Mouse (Mus musculus) embryonic stem cell, embryonic (primary cell): ENCODE measurements around the gene Nsun4.

Experiments used
- CTCF ChIA-PET, 4 experiments: fragments of 300-600 bp in 2 of 4; fragments of 350-600 bp in 2 of 4; sonication (Branson Sonifier 250); formaldehyde crosslinking; loops; one replicate each; lab custom pipeline; 2022; ENCODE audit warnings: inconsistent platforms in 2 of 4; lab: Charles Lee
- POLR2A ChIA-PET, 4 experiments: fragments of 300-600 bp in 2 of 4; fragments of 350-600 bp in 2 of 4; sonication (Branson Sonifier 250); formaldehyde crosslinking; loops; one replicate each; lab custom pipeline; 2022; ENCODE audit warnings: antibody characterized with exemption in 4 of 4, inconsistent platforms in 1 of 4; lab: Charles Lee

The Nsun4 gene

GRCm38 (mm10) chr4:116053399-116053961 is at the start of gene Nsun4:
Nsun4 (minus strand) TSS chr4:116053876.
- POLR2A ChIA-PET = interaction anchor here (0.6 to 3.7 kb wide), 115 partner anchors 9 to 1136 kb away, joined by 3 to 73 read pairs (median 5); partner anchors contain the start of genes Faah (in 4 of the 4), Lrrc41 (in 4 of the 4), Mob3c (in 4 of the 4) and Uqcrh (in 4 of the 4)
- CTCF ChIA-PET = interaction anchor here (0.5 to 2.1 kb wide), 19 partner anchors 10 to 361 kb away, joined by 3 to 11 read pairs (median 4); partner anchors contain the start of genes Lrrc41 (in 2 of the 4), Uqcrh (in 2 of the 4), 1700042G07Rik (in 1 of the 4) and Dmbx1 (in 1 of the 4)

GRCm38 (mm10) chr4:116100959-116101358 is 47.3 kb upstream of the Nsun4 start:
- ChIA-PET POLR2A (interaction anchor here in 3 of 4 experiments (0.8 to 3.6 kb wide), 11 partner anchors 9 to 49 kb away, joined by 3 to 14 read pairs (median 4); partner anchors contain the start of genes Lrrc41 (in 3 of the 3), Uqcrh (in 3 of the 3), Nsun4 (in 1 of the 3) and Pomgnt1 (in 1 of the 3)), CTCF (no interaction called here)

- ChIA-PET CTCF (interaction anchor here in 1 of 4 experiments (0.5 kb wide), 1 partner anchor 80 kb away, joined by 3 read pairs; no protein-coding TSS in a partner anchor), POLR2A (interaction anchor here in 2 of 4 experiments (1.7 to 3.3 kb wide), 3 partner anchors 8 to 22 kb away, joined by 4 to 20 read pairs (median 8); partner anchors contain the start of genes Lrrc41 (in 1 of the 2) and Uqcrh (in 1 of the 2))
These were observed 43.5 kb upstream of the Nsun4 start for GRCm38 (mm10) chr4:116097211-116097610.

GRCm38 (mm10) chr4:116096291-116096690 is 42.6 kb upstream of the Nsun4 start:
- CTCF ChIA-PET = no interaction called here
- POLR2A ChIA-PET = interaction anchor here in 2 of 4 experiments (0.5 to 1.9 kb wide), 4 partner anchors 7 to 22 kb away, joined by 3 to 4 read pairs (median 4); partner anchors contain the start of genes Lrrc41 (in 1 of the 2) and Uqcrh (in 1 of the 2)

- ChIA-PET CTCF (interaction anchor here in 2 of 4 experiments (0.6 to 1.3 kb wide), 4 partner anchors 14 to 541 kb away, joined by 3 read pairs; partner anchors contain the start of genes Lrrc41 (in 1 of the 2) and Uqcrh (in 1 of the 2)), POLR2A (interaction anchor here in 3 of 4 experiments (0.5 to 10.8 kb wide), 28 partner anchors 9 to 588 kb away, joined by 3 to 79 read pairs (median 6); partner anchors contain the start of genes Lrrc41 (in 3 of the 3), Nsun4 (in 3 of the 3), Uqcrh (in 3 of the 3) and Pomgnt1 (in 2 of the 3))
These were observed 35.0 kb upstream of the Nsun4 start for GRCm38 (mm10) chr4:116088510-116089249.

GRCm38 (mm10) chr4:116077240-116078095 is 23.8 kb upstream of the Nsun4 start:
- POLR2A ChIA-PET = interaction anchor here in 2 of 4 experiments (0.6 to 5.5 kb wide), 6 partner anchors 11 to 1509 kb away, joined by 3 to 72 read pairs (median 8); partner anchors contain the start of gene Nsun4 (in 2 of the 2)
- CTCF ChIA-PET = interaction anchor here in 1 of 4 experiments (0.9 kb wide), 1 partner anchor 93 kb away, joined by 10 read pairs; no protein-coding TSS in a partner anchor

GRCm38 (mm10) chr4:116076369-116077231 is 22.9 kb upstream of the Nsun4 start:
- POLR2A ChIA-PET = interaction anchor here (0.8 to 5.5 kb wide), 25 partner anchors 8 to 609 kb away, joined by 3 to 79 read pairs (median 10); partner anchors contain the start of genes Nsun4 (in 3 of the 4), Pik3r3 (in 2 of the 4), Pomgnt1 (in 2 of the 4) and Rad54l (in 2 of the 4)
- CTCF ChIA-PET = interaction anchor here in 1 of 4 experiments (3.0 kb wide), 1 partner anchor 23 kb away, joined by 11 read pairs; the partner anchor contains the start of gene Nsun4

- CTCF ChIA-PET = interaction anchor here in 2 of 4 experiments (0.6 to 3.0 kb wide), 8 partner anchors 10 to 638 kb away, joined by 3 to 11 read pairs (median 4); partner anchors contain the start of genes Nsun4 (in 1 of the 2), Pomgnt1 (in 1 of the 2) and Rad54l (in 1 of the 2)
- POLR2A ChIA-PET = interaction anchor here (0.5 to 5.5 kb wide), 61 partner anchors 8 to 1080 kb away, joined by 3 to 79 read pairs (median 5); partner anchors contain the start of genes Nsun4 (in 4 of the 4), Pomgnt1 (in 3 of the 4), Rad54l (in 3 of the 4) and Faah (in 2 of the 4)
These were observed 22.1 kb upstream of the Nsun4 start for GRCm38 (mm10) chr4:116075631-116076368.

- CTCF ChIA-PET = interaction anchor here in 2 of 4 experiments (0.6 to 3.0 kb wide), 11 partner anchors 9 to 639 kb away, joined by 3 to 11 read pairs (median 3); partner anchors contain the start of genes Nsun4 (in 2 of the 2), Pomgnt1 (in 1 of the 2) and Rad54l (in 1 of the 2)
- POLR2A ChIA-PET = interaction anchor here (0.5 to 5.5 kb wide), 72 partner anchors 8 to 1081 kb away, joined by 3 to 79 read pairs (median 4); partner anchors contain the start of genes Nsun4 (in 4 of the 4), Pomgnt1 (in 3 of the 4), Rad54l (in 3 of the 4) and Faah (in 2 of the 4)
These were observed 21.4 kb upstream of the Nsun4 start, which contains the start of the genes Uqcrh and Lrrc41 for GRCm38 (mm10) chr4:116074861-116075620. Uqcrh (minus strand) TSS chr4:116075071. Lrrc41 (plus strand) TSS chr4:116075269.

- POLR2A ChIA-PET = interaction anchor here (0.5 to 5.5 kb wide), 50 partner anchors 8 to 1082 kb away, joined by 3 to 79 read pairs (median 5); partner anchors contain the start of genes Nsun4 (in 4 of the 4), Pomgnt1 (in 3 of the 4), Rad54l (in 3 of the 4) and Atpaf1 (in 1 of the 4)
These were observed 20.5 kb upstream of the Nsun4 start for GRCm38 (mm10) chr4:116074145-116074675.

GRCm38 (mm10) chr4:116073146-116073545 is 19.5 kb upstream of the Nsun4 start:
- POLR2A ChIA-PET = interaction anchor here in 2 of 4 experiments (1.7 to 4.1 kb wide), 6 partner anchors 9 to 49 kb away, joined by 9 to 47 read pairs (median 19); partner anchors contain the start of genes Nsun4 (in 2 of the 2), Pomgnt1 (in 1 of the 2) and Rad54l (in 1 of the 2)

More at GRCm38 (mm10) chr4:116074145-116074675, 20.5 kb upstream of the Nsun4 start:
- CTCF ChIA-PET = interaction anchor here in 2 of 4 experiments (0.6 to 3.0 kb wide), 9 partner anchors 11 to 48 kb away, joined by 3 to 11 read pairs (median 3); partner anchors contain the start of gene Nsun4 (in 2 of the 2)

GRCm38 (mm10) chr4:116070116-116070515 is 16.4 kb upstream of the Nsun4 start:
- ChIA-PET POLR2A (interaction anchor here in 3 of 4 experiments (0.6 to 3.2 kb wide), 9 partner anchors 10 to 19 kb away, joined by 3 to 13 read pairs (median 5); partner anchors contain the start of gene Nsun4 (in 2 of the 3)), CTCF (interaction anchor here in 3 of 4 experiments (0.6 to 0.7 kb wide), 3 partner anchors 64 to 167 kb away, joined by 3 to 12 read pairs (median 5); no protein-coding TSS in a partner anchor)

More at GRCm38 (mm10) chr4:116073146-116073545, 19.5 kb upstream of the Nsun4 start:
- CTCF ChIA-PET = interaction anchor here in 3 of 4 experiments (0.6 to 0.7 kb wide), 4 partner anchors 8 to 1812 kb away, joined by 3 to 4 read pairs (median 3); no protein-coding TSS in a partner anchor

GRCm38 (mm10) chr4:116063855-116064254 is 10.2 kb upstream of the Nsun4 start:
- CTCF ChIA-PET = interaction anchor here in 2 of 4 experiments (0.6 to 0.7 kb wide), 3 partner anchors 10 to 65 kb away, joined by 3 to 4 read pairs (median 3); no protein-coding TSS in a partner anchor
- POLR2A ChIA-PET = interaction anchor here (0.6 to 3.3 kb wide), 16 partner anchors 10 to 834 kb away, joined by 3 to 26 read pairs (median 4); partner anchors contain the start of genes Nsun4 (in 3 of the 4), Lrrc41 (in 2 of the 4), Pomgnt1 (in 2 of the 4) and Rad54l (in 2 of the 4)
